In genomic region chr6:97303277-97304109, GRCm38 (mm10) we compare ENCODE assay signal across 16 mouse cellular contexts. TPM values are rescaled to one million over a fixed set of nuclear protein-coding genes. Genes with fewer than 3 reads are reported as not detected.
A peak's percentile ranks its signal among the peaks of the same experiment; 100 is the strongest.
DNase-seq lines count a peak whose midpoint lies in the region; ATAC-seq and TF ChIP-seq lines count a peak whose summit lies in the region.
"Had no signal": no experiment of that assay in that cellular context is flagged by ENCODE, and none has a peak within 500 bp of the region (broad histone marks: within the 10 kb centered on the region; RNA-seq: fewer than 3 reads in every experiment).

No protein-coding gene starts in this region.

- 89% methylated on average over 9 of the region's 9 CpGs for WGBS in heart, embryonic 10.5 days
- WGBS in hindbrain, postnatal 0 days = 53% methylated on average over 9 of the region's 9 CpGs

- no peaks in the 10 kb centered on the region for H3K27me3 ChIP-seq in heart, embryonic 10.5 days (ENCODE audit: insufficient read depth, poor library complexity, severe bottlenecking)
- no peaks in the 10 kb centered on the region for H3K27me3 ChIP-seq in hindbrain, postnatal 0 days (ENCODE audit: insufficient read depth, low read length)
- H3K27me3 ChIP-seq: liver, embryonic 15.5 days; midbrain, embryonic 13.5 days had no signal

- H3K9ac ChIP-seq in hindbrain, postnatal 0 days (replicated peaks; ENCODE audit: low read length) = no peak overlapping the region
- H3K9ac ChIP-seq: liver, embryonic 15.5 days; midbrain, embryonic 13.5 days had no signal

- H3K4me1 ChIP-seq in heart, embryonic 10.5 days = no peaks in the 10 kb centered on the region
- H3K4me1 ChIP-seq in hindbrain, postnatal 0 days (ENCODE audit: insufficient read depth, low read length) = peaks cover 4% of the 10 kb centered on the region; the same call in 1 of the 2 replicates
- H3K4me1 ChIP-seq: liver, embryonic 15.5 days; midbrain, embryonic 13.5 days had no signal

- no peaks in the 10 kb centered on the region for H3K9me3 ChIP-seq in heart, embryonic 10.5 days
- H3K9me3 ChIP-seq in hindbrain, postnatal 0 days (ENCODE audit: low read length) = no peaks in the 10 kb centered on the region
- H3K9me3 ChIP-seq: embryonic facial prominence, embryonic 10.5 days; liver, embryonic 15.5 days; midbrain, embryonic 13.5 days had no signal

- no peak overlapping the region for H3K27ac ChIP-seq in heart, embryonic 10.5 days
- no peak overlapping the region for H3K27ac ChIP-seq in hindbrain, postnatal 0 days
- H3K27ac ChIP-seq: embryonic facial prominence, embryonic 10.5 days; liver, embryonic 15.5 days; midbrain, embryonic 13.5 days had no signal

- TF ChIP-seq CTCF in hindbrain, postnatal 0 days (IDR thresholded peaks at IDR 0.05; ENCODE audit: low read depth) = no peak

- peak; percentile 39 for DNase-seq in heart, embryonic 10.5 days (ENCODE audit: low spot score)
- no peak for DNase-seq in heart, postnatal 4 days
- DNase-seq in Muller cell, postnatal 12 days (ENCODE audit: inconsistent ontology term) = peak; percentile 72
- peak; percentile 47 for DNase-seq in cerebellum, adult 11-12 months
- peak; percentile 52 for DNase-seq in hindbrain, postnatal 0 days (ENCODE audit: low spot score)
- DNase-seq in kidney, adult 8-10 months = no peak
- no peak for DNase-seq in thymus, postnatal 10 days (ENCODE audit: low spot score in 2 of 2)
- no peak for DNase-seq in right cerebral cortex, postnatal 36 days (ENCODE audit: low spot score in 2 of 2)
- DNase-seq: adrenal gland, postnatal 25 days; heart, postnatal 14 days; kidney, adult 18-20 months had no signal

- ATAC-seq in hindbrain, postnatal 0 days = no peak
- ATAC-seq: midbrain, embryonic 13.5 days had no signal

- no peak overlapping the region for H3K4me2 ChIP-seq in hindbrain, postnatal 0 days (ENCODE audit: low read depth, low read length)
- H3K4me2 ChIP-seq: liver, embryonic 15.5 days; midbrain, embryonic 13.5 days had no signal

- H3K4me3 ChIP-seq in heart, embryonic 10.5 days = no peak overlapping the region
- H3K4me3 ChIP-seq in hindbrain, postnatal 0 days (ENCODE audit: low read length) = no peak overlapping the region
- H3K4me3 ChIP-seq: embryonic facial prominence, embryonic 10.5 days; liver, embryonic 15.5 days; midbrain, embryonic 13.5 days had no signal

- peaks cover 88% of the 10 kb centered on the region for H3K36me3 ChIP-seq in heart, embryonic 10.5 days
- no peaks in the 10 kb centered on the region; the same call in 1 of the 2 replicates for H3K36me3 ChIP-seq in hindbrain, postnatal 0 days (ENCODE audit: insufficient read depth, low read length)

RNA-seq across cellular contexts. Expression of gene Lmod3, which starts 50.9 kb away (rescaled TPM):
- polyA plus RNA-seq in heart, embryonic 10.5 days (2016; fragmentation: Nextera tagmentation; extraction: Ambion mirVana) = 10.5 and 17.5 TPM in 2 replicates
- total RNA-seq in heart, postnatal 4 days (2021) = 10 to 100 TPM; 47.8 to 48.0 TPM
- total RNA-seq in hindbrain, postnatal 0 days (2014; rRNA removed) = 0.21 TPM in 1 of 2 replicates, not detected in the other
- not detected in 2 replicates for polyA plus RNA-seq in hindbrain, postnatal 0 days (2015; fragmentation: Nextera tagmentation; extraction: Ambion mirVana)
- total RNA-seq: adrenal gland, postnatal 25 days; layer of hippocampus, postnatal 25 days had no signal
- polyA plus RNA-seq: embryonic facial prominence, embryonic 10.5 days; spleen, adult 2 months had no signal

Comparison
In these comparisons a context has a peak if more than half of its experiments do, and no peak if none do; other contexts are left out.
1. DNase-seq: peak in heart, embryonic 10.5 days (single experiment), Muller cell, postnatal 12 days (single experiment), cerebellum, adult 11-12 months (single experiment) and hindbrain, postnatal 0 days (single experiment); none in heart, postnatal 4 days (single experiment), kidney, adult 8-10 months (0 of 2), thymus, postnatal 10 days (0 of 2) and right cerebral cortex, postnatal 36 days (0 of 2).
2. RNA of gene Lmod3, which starts 50.9 kb away (total RNA-seq): 47.8 to 48.0 TPM in heart, postnatal 4 days; 0.21 TPM in hindbrain, postnatal 0 days; every median in the first group is over 10 times any median in the second.